Mouse (Mus musculus) C2C12 (cell line): ENCODE measurements at regions not wholly inside any gene's neighbourhood (a gene's known extent, or its start where the extent isn't known, plus 50 kb on each side); places are given as distances from the start of the nearest gene placed in this dataset.

Experiments used
- H3K27me3 ChIP-seq: one replicate; pipeline ENCODE4 v1.6.1; 2011; ENCODE audit not compliant: control insufficient read depth, insufficient read depth, insufficient read length
- H3K36me3 ChIP-seq: one replicate; pipeline ENCODE4 v1.6.1; 2011; ENCODE audit not compliant: control insufficient read depth, insufficient read depth
- H3K4me3 ChIP-seq: one replicate; pipeline ENCODE4 v1.5.1; 2011; ENCODE audit warnings: mild to moderate bottlenecking, control low read depth; ENCODE audit not compliant: poor library complexity, insufficient read depth, severe bottlenecking
- H3K79me2 ChIP-seq: one replicate; pipeline ENCODE4 v1.6.1; 2011; ENCODE audit not compliant: control insufficient read depth, insufficient read depth
- H3K79me3 ChIP-seq: one replicate; pipeline ENCODE4 v1.6.1; 2011; ENCODE audit warnings: low read depth, control low read depth
- H3ac ChIP-seq: one replicate; pipeline ENCODE3; 2011; ENCODE audit warnings: low read depth; ENCODE audit not compliant: control insufficient read depth, insufficient read length
- CEBPB ChIP-seq: IDR thresholded peaks from one replicate; pipeline ENCODE4 v1.6.1; 2011; ENCODE audit warnings: low read depth, mild to moderate bottlenecking, control low read depth, moderate library complexity
- CTCF ChIP-seq: IDR thresholded peaks from one replicate; pipeline ENCODE4 v1.5.1; 2011; ENCODE audit not compliant: control insufficient read depth, insufficient read depth, insufficient read length
- FOSL1 ChIP-seq: IDR thresholded peaks from one replicate; pipeline ENCODE4 v1.8.0; 2011; ENCODE audit warnings: mild to moderate bottlenecking, low read length; ENCODE audit not compliant: poor library complexity, insufficient read depth, severe bottlenecking
- MAX ChIP-seq: IDR thresholded peaks from one replicate; pipeline ENCODE4 v1.6.1; 2011; ENCODE audit warnings: mild to moderate bottlenecking, control low read depth
- MYOD1 ChIP-seq: IDR thresholded peaks from one replicate; pipeline ENCODE4 v1.6.1; 2011; ENCODE audit warnings: low read depth; ENCODE audit not compliant: control insufficient read depth, insufficient read length
- MYOG ChIP-seq: IDR thresholded peaks from one replicate; pipeline ENCODE4 v1.6.1; 2011; ENCODE audit not compliant: control insufficient read depth, insufficient read length; ENCODE audit errors: extremely low read depth
- USF1 ChIP-seq: IDR thresholded peaks from one replicate; pipeline ENCODE4 v1.6.1; 2011; ENCODE audit warnings: low read depth, mild to moderate bottlenecking, control low read depth, moderate library complexity

DNA sequence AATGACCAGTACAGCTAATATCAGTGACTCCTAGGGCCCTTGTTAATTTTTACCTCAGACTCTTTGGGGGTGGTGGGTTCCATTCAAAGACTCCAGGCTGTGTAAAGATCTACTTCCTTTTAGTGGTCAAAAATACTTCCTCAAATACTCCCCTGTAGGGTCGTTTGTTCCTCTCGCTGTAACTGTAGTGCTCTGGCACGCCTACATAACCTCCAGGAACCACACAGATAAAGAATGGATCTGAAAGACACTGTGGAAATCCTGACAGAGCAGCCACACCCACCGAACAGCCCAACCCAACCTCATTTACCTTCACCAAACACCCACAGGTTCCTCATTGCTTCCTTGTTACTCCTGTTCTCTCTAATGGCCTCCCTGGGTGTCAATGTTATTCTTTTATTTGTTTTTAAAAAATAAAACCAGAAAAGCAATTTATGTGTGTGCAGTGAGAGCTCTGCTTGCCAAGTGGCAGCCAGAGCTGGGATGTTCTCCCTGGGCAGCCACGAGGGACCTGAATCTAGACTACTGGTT, 119.7 kb downstream of the Mtx3 start:
- Histone ChIP-seq H3K4me3 (no peak overlapping the region), H3K27me3 (no peaks in the 10 kb centered on the region), H3K79me2 (no peaks in the 10 kb centered on the region), H3K79me3 (no peaks in the 10 kb centered on the region), H3ac (no peak overlapping the region), H3K36me3 (no peaks in the 10 kb centered on the region)
- TF ChIP-seq USF1 (no peak), FOSL1 (no peak), CTCF (no peak), MYOD1 (no peak), CEBPB (no peak), MAX (no peak), MYOG (no peak)

DNA sequence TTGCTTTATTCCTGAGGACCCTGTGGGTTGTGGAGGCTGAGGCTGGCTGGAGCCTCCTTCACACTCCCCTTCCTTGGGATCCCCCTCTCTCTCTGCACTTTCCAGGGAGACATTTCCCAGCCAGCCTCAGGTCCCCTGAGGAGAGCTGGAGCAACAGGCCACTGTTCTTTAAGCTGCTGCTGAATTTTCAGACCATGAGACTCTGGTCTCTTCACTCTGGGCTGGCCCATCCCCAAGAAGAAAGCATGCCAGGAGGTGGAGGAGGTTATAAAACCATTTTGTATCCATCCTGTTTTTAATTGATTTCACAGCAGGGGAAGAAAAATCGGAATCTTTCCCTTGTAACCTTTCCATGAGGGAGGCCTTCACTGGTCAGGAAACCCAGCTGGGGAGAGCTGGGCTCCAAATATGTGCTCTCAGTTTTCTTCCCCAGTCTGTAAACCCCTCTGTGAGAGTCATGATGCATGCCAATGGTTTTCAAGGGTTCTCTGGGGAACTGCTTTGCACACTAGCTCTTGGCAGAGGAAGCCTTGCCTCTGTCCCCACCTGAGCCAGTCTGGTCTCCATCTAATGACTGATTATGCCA, 122.6 kb downstream of the Mtx3 start:
- Histone ChIP-seq H3K79me3 (no peaks in the 10 kb centered on the region), H3K79me2 (no peaks in the 10 kb centered on the region), H3K36me3 (no peaks in the 10 kb centered on the region), H3K27me3 (no peaks in the 10 kb centered on the region), H3ac (no peak overlapping the region), H3K4me3 (no peak overlapping the region)
- no peak for TF ChIP-seq FOSL1
- TF ChIP-seq CTCF: no peak
- no peak for TF ChIP-seq MAX
- TF ChIP-seq CEBPB: no peak
- TF ChIP-seq USF1: no peak
- TF ChIP-seq MYOD1: no peak
- TF ChIP-seq MYOG: no peak

GRCm38 (mm10) chr13:92969579-92969978, 125.0 kb downstream of the Mtx3 start:
- Histone ChIP-seq H3K27me3 (no peaks in the 10 kb centered on the region), H3K4me3 (no peak overlapping the region), H3K79me2 (no peaks in the 10 kb centered on the region), H3K36me3 (no peaks in the 10 kb centered on the region), H3ac (no peak overlapping the region), H3K79me3 (no peaks in the 10 kb centered on the region)
- TF ChIP-seq CEBPB (no peak), MYOG (no peak), MYOD1 (no peak), MAX (no peak), USF1 (no peak), FOSL1 (no peak), CTCF (no peak)

DNA sequence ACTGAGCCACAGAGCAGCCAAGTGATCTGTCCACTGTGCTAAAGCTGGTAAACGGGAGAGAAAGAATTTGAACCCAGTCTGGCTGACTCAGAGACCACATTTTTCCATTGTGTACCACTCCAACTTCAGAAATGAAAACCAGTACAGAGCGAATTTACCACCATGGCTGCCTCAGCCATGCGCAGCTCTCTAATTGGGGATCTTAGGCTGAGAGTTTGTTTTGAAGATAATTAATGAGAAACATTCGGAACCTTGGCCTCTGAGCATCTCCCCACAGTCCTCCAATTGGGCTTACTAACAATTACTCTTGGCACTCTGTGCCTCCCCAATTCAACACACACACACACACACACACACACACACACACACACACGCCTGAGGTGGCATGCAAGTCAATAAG, 128.3 kb downstream of the Mtx3 start:
- no peaks in the 10 kb centered on the region for H3K36me3 ChIP-seq
- H3K27me3 ChIP-seq: no peaks in the 10 kb centered on the region
- H3K4me3 ChIP-seq: no peak overlapping the region
- no peak overlapping the region for H3ac ChIP-seq
- TF ChIP-seq MYOG (no peak), USF1 (no peak), MAX (no peak)
- no peaks in the 10 kb centered on the region for H3K79me2 ChIP-seq
- no peaks in the 10 kb centered on the region for H3K79me3 ChIP-seq

DNA sequence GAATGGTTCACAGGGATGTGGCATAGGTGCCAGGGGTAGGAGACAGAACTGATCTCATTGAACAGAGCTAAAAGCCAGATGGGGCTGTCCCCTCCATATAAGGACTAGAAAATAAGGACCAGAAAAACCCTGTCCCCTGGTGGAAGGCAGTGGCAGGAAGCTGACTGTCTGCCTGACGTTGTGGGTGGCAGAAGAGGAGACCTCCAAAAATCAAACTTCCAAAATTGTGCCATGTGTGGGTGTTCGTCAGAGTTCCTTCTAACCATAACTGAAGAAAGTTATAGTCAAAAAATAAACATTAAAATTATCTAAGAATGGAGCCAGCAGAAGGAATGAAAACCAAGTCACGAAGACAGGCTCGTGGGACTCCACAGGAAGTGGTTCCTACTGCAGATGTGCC, 129.2 kb downstream of the Mtx3 start:
- no peaks in the 10 kb centered on the region for H3K27me3 ChIP-seq
- no peak overlapping the region for H3ac ChIP-seq
- no peak overlapping the region for H3K4me3 ChIP-seq
- no peaks in the 10 kb centered on the region for H3K79me2 ChIP-seq
- H3K36me3 ChIP-seq: no peaks in the 10 kb centered on the region
- TF ChIP-seq MYOD1: no peak
- TF ChIP-seq MYOG: no peak
- TF ChIP-seq CEBPB: no peak
- TF ChIP-seq MAX: no peak
- TF ChIP-seq USF1: no peak
- no peak for TF ChIP-seq CTCF
- no peak for TF ChIP-seq FOSL1
- no peaks in the 10 kb centered on the region for H3K79me3 ChIP-seq
